Mouse (Mus musculus) MEL (cell line): Measurements from ENCODE around the gene Eif2b4. TPM values are rescaled to one million over a fixed set of nuclear protein-coding genes. Genes with fewer than 3 reads are reported as not detected.
"Not testable (repeated sequence)": the region's sequence is repeated elsewhere in the genome, so short reads cannot be mapped to it uniquely, and the experiment has no call there.

ENCODE experiments used
- DNase-seq: peaks from one replicate; pipeline ENCODE4 v3.0.0; 2011; ENCODE audit warnings: low read depth, low spot score
- H3K27ac ChIP-seq: 2 replicates; pipeline ENCODE4 v1.5.1; 2012; ENCODE audit warnings: low read depth, mild to moderate bottlenecking, control low read depth, low read length, moderate library complexity; ENCODE audit not compliant: control insufficient read depth
- H3K27me3 ChIP-seq, 2 experiments: fragments of 150-350 bp in 1 of 2; sonication (generic) in 1 of 2; 2 replicates each; pipeline ENCODE4 v1.6.1; 2012; ENCODE audit warnings: low read length in 2 of 2, mild to moderate bottlenecking in 2 of 2, improper control_type of control experiment in 1 of 2, moderate library complexity in 1 of 2; ENCODE audit not compliant: insufficient read depth in 2 of 2, control insufficient read depth in 1 of 2
- H3K36me3 ChIP-seq, 2 experiments: 2 replicates each; pipeline ENCODE4 v1.6.1; 2012 to 2014; ENCODE audit warnings: low read length in 2 of 2, improper control_type of control experiment in 1 of 2, inconsistent platforms in 1 of 2, mild to moderate bottlenecking in 1 of 2; ENCODE audit not compliant: insufficient read depth in 2 of 2, control insufficient read depth in 1 of 2
- H3K4me1 ChIP-seq, 2 experiments: fragments of 150-350 bp in 1 of 2; sonication (generic) in 1 of 2; 2 replicates each; pipeline ENCODE4 v1.6.1; 2012; ENCODE audit warnings: low read length in 2 of 2, improper control_type of control experiment in 1 of 2, mild to moderate bottlenecking in 1 of 2; ENCODE audit not compliant: insufficient read depth in 2 of 2, control insufficient read depth in 1 of 2
- H3K4me3 ChIP-seq, 2 experiments: fragments of 150-350 bp in 1 of 2; sonication (generic) in 1 of 2; 2 replicates each; pipeline ENCODE4 v1.5.1; 2012; ENCODE audit warnings: low read depth in 2 of 2, low read length in 2 of 2, mild to moderate bottlenecking in 2 of 2, moderate library complexity in 2 of 2, control low read depth in 1 of 2, improper control_type of control experiment in 1 of 2; ENCODE audit not compliant: control insufficient read depth in 1 of 2, insufficient read depth in 1 of 2
- H3K79me2 ChIP-seq: 2 replicates; pipeline ENCODE4 v1.6.1; 2012; ENCODE audit warnings: mild to moderate bottlenecking, low read length, moderate library complexity; ENCODE audit not compliant: control insufficient read depth, poor library complexity, insufficient read depth
- H3K9ac ChIP-seq: 2 replicates; pipeline ENCODE4 v1.6.1; 2012; ENCODE audit warnings: low read depth, mild to moderate bottlenecking, control low read depth, low read length, moderate library complexity; ENCODE audit not compliant: control insufficient read depth, poor library complexity, severe bottlenecking
- H3K9me3 ChIP-seq: fragments of 150-350 bp; sonication (generic); replicated peaks from 2 replicates; pipeline ENCODE4 v1.6.1; 2012; ENCODE audit warnings: mild to moderate bottlenecking, low read length, improper control_type of control experiment, moderate library complexity; ENCODE audit not compliant: insufficient read depth
- CTCF ChIP-seq, 3 experiments: IDR thresholded peaks in 2 of 3; conservative IDR thresholded peaks in 1 of 3; 2 replicates each; pipeline ENCODE4 v1.5.1; 2011 to 2012; ENCODE audit warnings: low read length in 3 of 3, low read depth in 2 of 3, mild to moderate bottlenecking in 2 of 3, improper control_type of control experiment in 1 of 3, inconsistent platforms in 1 of 3, mixed read lengths in 1 of 3, moderate library complexity in 1 of 3; ENCODE audit not compliant: control insufficient read depth in 1 of 3, insufficient read depth in 1 of 3, poor library complexity in 1 of 3, severe bottlenecking in 1 of 3
- ELF1 ChIP-seq: IDR thresholded peaks from 2 replicates; pipeline ENCODE4 v1.6.1; 2014; ENCODE audit warnings: low read depth, mild to moderate bottlenecking, inconsistent platforms, low read length, improper control_type of control experiment, moderate library complexity
- ETS1 ChIP-seq: IDR thresholded peaks from 2 replicates; pipeline ENCODE4 v1.6.1; 2012; ENCODE audit warnings: low read depth, mild to moderate bottlenecking, inconsistent platforms, low read length, improper control_type of control experiment, moderate library complexity
- GABPA ChIP-seq: IDR thresholded peaks from 2 replicates; pipeline ENCODE4 v1.6.1; 2012; ENCODE audit warnings: low read depth, mild to moderate bottlenecking, inconsistent platforms, low read length, improper control_type of control experiment, moderate library complexity
- KAT2A ChIP-seq: conservative IDR thresholded peaks from 2 replicates; pipeline ENCODE4 v1.6.1; 2012; ENCODE audit warnings: low read depth, low read length, improper control_type of control experiment, inconsistent platforms
- MAZ ChIP-seq: IDR thresholded peaks from 2 replicates; pipeline ENCODE4 v1.6.1; 2012; ENCODE audit warnings: low read depth, mild to moderate bottlenecking, inconsistent platforms, low read length, improper control_type of control experiment
- MEF2A ChIP-seq: IDR thresholded peaks from 2 replicates; pipeline ENCODE4 v1.6.1; 2014; ENCODE audit warnings: low read depth, mild to moderate bottlenecking, inconsistent platforms, low read length, improper control_type of control experiment; ENCODE audit not compliant: poor library complexity, insufficient replicate concordance, severe bottlenecking; ENCODE audit errors: extremely low read depth
- MYC ChIP-seq: IDR thresholded peaks from 2 replicates; pipeline ENCODE4 v1.6.1; 2011; ENCODE audit warnings: low read depth, mild to moderate bottlenecking, low read length, improper control_type of control experiment, moderate library complexity
- NELFE ChIP-seq: IDR thresholded peaks from 2 replicates; pipeline ENCODE4 v1.6.1; 2011; ENCODE audit warnings: low read depth, low read length, improper control_type of control experiment
- POLR2A ChIP-seq, 2 experiments: IDR thresholded peaks; 2 replicates each; pipeline ENCODE4 v1.6.1; 2011 to 2012; ENCODE audit warnings: low read length in 2 of 2, mild to moderate bottlenecking in 2 of 2, control low read depth in 1 of 2, improper control_type of control experiment in 1 of 2, low read depth in 1 of 2, moderate library complexity in 1 of 2; ENCODE audit not compliant: control insufficient read depth in 1 of 2, insufficient read depth in 1 of 2, poor library complexity in 1 of 2
- POLR2AphosphoS2 ChIP-seq: IDR thresholded peaks from 2 replicates; pipeline ENCODE4 v1.6.1; 2011; ENCODE audit warnings: low read length, improper control_type of control experiment
- RAD21 ChIP-seq: IDR thresholded peaks from 2 replicates; pipeline ENCODE4 v1.6.1; 2011; ENCODE audit warnings: mild to moderate bottlenecking, low read depth, low read length, improper control_type of control experiment
- SIN3A ChIP-seq: IDR thresholded peaks from 2 replicates; pipeline ENCODE4 v1.6.1; 2012; ENCODE audit warnings: low read length, improper control_type of control experiment, inconsistent platforms
- TAL1 ChIP-seq: IDR thresholded peaks from 2 replicates; pipeline ENCODE4 v1.6.1; 2012; ENCODE audit warnings: mild to moderate bottlenecking, inconsistent platforms, low read length, moderate library complexity, mixed read lengths
- UBTF ChIP-seq: IDR thresholded peaks from 2 replicates; pipeline ENCODE4 v1.6.1; 2012; ENCODE audit warnings: low read depth, mild to moderate bottlenecking, inconsistent platforms, low read length, improper control_type of control experiment, moderate library complexity, borderline replicate concordance; ENCODE audit not compliant: insufficient read depth
- USF1 ChIP-seq: IDR thresholded peaks from 2 replicates; pipeline ENCODE4 v1.6.1; 2014; ENCODE audit warnings: low read depth, mild to moderate bottlenecking, inconsistent platforms, low read length, improper control_type of control experiment, moderate library complexity
- ZKSCAN1 ChIP-seq: IDR thresholded peaks from 2 replicates; pipeline ENCODE4 v1.6.1; 2012; ENCODE audit warnings: low read depth, mild to moderate bottlenecking, inconsistent platforms, low read length, improper control_type of control experiment, moderate library complexity
- ZMIZ1 ChIP-seq: IDR thresholded peaks from 2 replicates; pipeline ENCODE4 v1.6.1; 2012; ENCODE audit warnings: low read depth, mild to moderate bottlenecking, inconsistent platforms, low read length, improper control_type of control experiment, moderate library complexity
- ZNF384 ChIP-seq: IDR thresholded peaks from 2 replicates; pipeline ENCODE4 v1.6.1; 2012; ENCODE audit warnings: low read depth, mild to moderate bottlenecking, inconsistent platforms, low read length, improper control_type of control experiment
- polyA plus RNA-seq, 2 experiments: library from polyadenylated mRNA; stranded (reverse) in 1 of 2; unstranded in 1 of 2; fragments of >175 nt in 1 of 2; fragments of >200 nt in 1 of 2; gene quantifications; 2 replicates each; pipeline versions ENCODE4 v1.2.1 to v1.2.4; 2012; ENCODE audit warnings: low replicate concordance in 2 of 2, low read depth in 1 of 2; ENCODE audit not compliant: insufficient read length in 2 of 2, insufficient read depth in 1 of 2, missing spikeins in 1 of 2
- total RNA-seq: library from RNA; depleted of rRNA; stranded (reverse); fragments of 300-350 nt; gene quantifications from 2 replicates; pipeline ENCODE4 v1.2.3, GENCODE M21; 2012

Gene Eif2b4
- total and polyA plus RNA-seq, 3 experiments = 151 to 282 TPM; not detected in 1

DNA sequence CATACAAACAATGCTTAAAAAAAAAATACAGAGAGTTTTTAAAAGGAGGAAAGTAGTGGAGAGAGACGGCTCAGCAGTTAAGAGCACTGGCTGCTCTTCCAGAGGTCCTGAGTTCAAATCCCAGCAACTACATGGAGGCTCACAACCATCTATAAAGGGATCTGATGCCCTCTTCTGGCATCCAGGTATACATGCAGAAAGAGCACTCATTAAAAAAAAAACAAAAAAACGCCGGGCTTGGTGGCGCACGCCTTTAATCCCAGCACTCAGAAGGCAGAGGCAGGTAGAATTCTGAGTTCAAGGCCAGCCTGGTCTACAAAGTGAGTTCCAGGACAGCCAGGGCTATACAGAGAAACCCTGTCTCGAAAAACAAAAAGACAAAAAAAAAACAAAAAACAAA lies 23.3 kb upstream of the Eif2b4 start:
- H3K27me3 ChIP-seq, H3K27ac ChIP-seq, H3K9me3 ChIP-seq, DNase-seq, H3K9ac ChIP-seq, H3K4me3 ChIP-seq: not testable (repeated sequence)
- H3K4me1 ChIP-seq = peaks cover 16 to 23% of the 10 kb centered on the region in 2 experiments; a peak in 3 of 4 replicates
- peaks cover 36 to 60% of the 10 kb centered on the region in 2 experiments for H3K36me3 ChIP-seq
- H3K79me2 ChIP-seq = peaks cover 83% of the 10 kb centered on the region
- TF ChIP-seq SIN3A (0 out of 2 replicates have a peak, but pooled peaks have one; percentile 25), ZNF384 (peak; percentile 81), CTCF (IDR thresholded peaks at IDR 0.05 in 2 of 3, conservative IDR thresholded peaks at IDR 0.05 in 1 of 3; ENCODE audit: control insufficient read depth in 1 of 3, insufficient read depth in 1 of 3, low read depth in 2 of 3, low read length in 3 of 3, poor library complexity in 1 of 3, severe bottlenecking in 1 of 3) (peak in 1 of 3 experiments; percentile 15; a peak in 1 of 6 replicates)

GRCm38 (mm10) chr5:31204421-31204820 lies 11.2 kb upstream of the Eif2b4 start:
- no peak for DNase-seq
- H3K9ac ChIP-seq = no peak overlapping the region
- H3K4me1 ChIP-seq = no peaks in the 10 kb centered on the region; a peak in 2 of 4 replicates

DNA sequence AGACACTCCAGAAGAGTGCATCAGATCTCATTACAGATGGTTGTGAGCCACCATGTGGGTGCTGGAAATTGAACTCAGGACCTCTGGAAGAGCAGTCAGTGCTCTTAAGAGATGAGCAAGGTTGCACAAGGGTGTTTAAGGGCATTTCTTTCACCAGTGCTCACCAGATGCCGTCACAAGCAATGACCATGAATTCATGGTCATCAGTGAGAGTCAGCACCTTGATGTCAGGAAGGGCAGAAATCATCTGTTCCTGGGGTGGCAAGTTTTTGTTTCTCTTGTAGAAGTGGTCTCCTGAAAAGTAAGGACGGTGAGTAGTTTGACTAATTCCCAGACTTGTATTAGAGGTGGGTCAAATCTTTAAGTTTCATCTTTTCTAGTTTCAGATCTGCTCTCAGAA lies 10.6 kb upstream of the Eif2b4 start:
- TF ChIP-seq POLR2A (IDR thresholded peaks at IDR 0.05; ENCODE audit: control insufficient read depth in 1 of 2, insufficient read depth in 1 of 2, low read depth in 1 of 2, low read length in 2 of 2, poor library complexity in 1 of 2) (0 out of 4 replicates have a peak, but pooled peaks of 1 of the 2 experiments have one; percentile 33), RAD21 (no peak)
- TF ChIP-seq, all 39 proteins: peak for 1
- no peak for DNase-seq
- Histone ChIP-seq H3K27ac (no peak overlapping the region), H3K36me3 (peaks cover 19 to 44% of the 10 kb centered on the region in 2 experiments), H3K4me1 (no peaks in the 10 kb centered on the region; a peak in 1 of 4 replicates), H3K79me2 (peaks cover 26% of the 10 kb centered on the region), H3K9me3 (no peaks in the 10 kb centered on the region), H3K4me3 (no peak overlapping the region), H3K27me3 (no peaks in the 10 kb centered on the region), H3K9ac (no peak overlapping the region)

More at GRCm38 (mm10) chr5:31204421-31204820, 11.2 kb upstream of the Eif2b4 start:
- no peaks in the 10 kb centered on the region for H3K27me3 ChIP-seq
- peaks cover 29% of the 10 kb centered on the region for H3K79me2 ChIP-seq
- TF ChIP-seq GABPA = no peak
- TF ChIP-seq POLR2A (IDR thresholded peaks at IDR 0.05; ENCODE audit: control insufficient read depth in 1 of 2, insufficient read depth in 1 of 2, low read depth in 1 of 2, low read length in 2 of 2, poor library complexity in 1 of 2) = no peak
- no peak for TF ChIP-seq USF1
- no peak for TF ChIP-seq TAL1
- TF ChIP-seq MYC = no peak
- TF ChIP-seq ZMIZ1 = no peak
- TF ChIP-seq KAT2A = no peak
- no peak for TF ChIP-seq CTCF (IDR thresholded peaks at IDR 0.05 in 2 of 3, conservative IDR thresholded peaks at IDR 0.05 in 1 of 3; ENCODE audit: control insufficient read depth in 1 of 3, insufficient read depth in 1 of 3, low read depth in 2 of 3, low read length in 3 of 3, poor library complexity in 1 of 3, severe bottlenecking in 1 of 3)
- no peak for TF ChIP-seq SIN3A
- no peak for TF ChIP-seq ZKSCAN1
- no peak for TF ChIP-seq ETS1
- no peak for TF ChIP-seq ELF1
- TF ChIP-seq MAZ = no peak
- TF ChIP-seq POLR2AphosphoS2 = no peak
- no peak for TF ChIP-seq UBTF
- TF ChIP-seq MEF2A = no peak
- no peak for TF ChIP-seq NELFE
- no peak overlapping the region for H3K27ac ChIP-seq
- H3K9me3 ChIP-seq = no peaks in the 10 kb centered on the region
- peaks cover 22 to 46% of the 10 kb centered on the region in 2 experiments for H3K36me3 ChIP-seq
- no peak overlapping the region for H3K4me3 ChIP-seq
